Mouse (Mus musculus): ENCODE data around the gene Slc6a6. TPM values are rescaled to one million over a fixed set of nuclear protein-coding genes. Genes with fewer than 3 reads are reported as not detected.

Gene Slc6a6
- total RNA-seq (2021): 598 and 906 TPM in 2 replicates
- long read RNA-seq, full-length matches to known transcripts: 97 of 181 reads
- long read RNA-seq, partial matches to known transcripts: 19 of 181 reads
- long read RNA-seq, other reads (novel, unspliced or antisense): 65 of 181 reads

DNA sequence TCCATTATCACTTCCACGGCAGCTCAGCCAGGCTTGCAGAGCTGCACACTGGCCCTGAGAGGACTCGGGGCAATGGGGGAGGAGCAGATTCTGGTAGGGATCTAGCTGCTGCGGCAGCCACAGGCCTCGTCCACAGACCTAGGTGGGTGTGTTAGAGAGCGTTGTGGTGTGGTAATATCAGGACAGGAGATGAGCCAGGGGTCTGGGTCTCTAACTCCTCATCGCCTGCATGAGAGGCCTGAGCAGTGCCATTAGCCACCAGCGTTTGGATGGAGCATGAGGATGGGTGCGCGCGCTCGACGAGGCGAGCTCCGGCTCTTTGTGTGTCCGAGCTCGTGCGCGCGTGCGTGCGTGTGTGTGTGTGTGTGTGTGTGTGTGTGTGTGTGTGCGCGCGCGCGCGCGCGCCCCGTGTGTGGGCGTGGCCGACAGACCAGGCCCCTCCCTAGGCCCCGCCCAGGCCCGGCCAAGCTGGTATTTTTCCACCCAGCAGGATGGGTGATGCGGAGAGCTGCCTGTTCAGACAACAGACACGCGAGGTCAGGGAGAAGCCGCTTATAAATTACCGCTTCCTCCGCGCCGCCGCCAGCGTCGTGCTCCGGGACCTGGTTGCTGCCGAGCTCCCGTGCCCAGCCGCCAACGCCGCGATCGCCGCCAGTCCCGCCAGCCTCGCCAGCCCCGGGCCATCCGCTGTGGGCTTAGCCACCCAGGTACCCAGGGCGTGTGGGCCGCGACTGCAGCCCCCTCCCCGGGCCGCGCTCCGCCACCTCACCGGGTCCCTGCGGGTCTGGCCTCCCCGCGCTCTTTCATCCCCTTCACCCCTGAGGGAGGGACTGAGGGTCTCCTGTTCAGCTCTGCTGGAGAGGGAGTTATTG, at the start of gene Slc6a6:
Slc6a6 (plus strand) TSS at position 452 of the 872 bp plus-strand sequence.
- DNase-seq: peak; percentile 96

DNA sequence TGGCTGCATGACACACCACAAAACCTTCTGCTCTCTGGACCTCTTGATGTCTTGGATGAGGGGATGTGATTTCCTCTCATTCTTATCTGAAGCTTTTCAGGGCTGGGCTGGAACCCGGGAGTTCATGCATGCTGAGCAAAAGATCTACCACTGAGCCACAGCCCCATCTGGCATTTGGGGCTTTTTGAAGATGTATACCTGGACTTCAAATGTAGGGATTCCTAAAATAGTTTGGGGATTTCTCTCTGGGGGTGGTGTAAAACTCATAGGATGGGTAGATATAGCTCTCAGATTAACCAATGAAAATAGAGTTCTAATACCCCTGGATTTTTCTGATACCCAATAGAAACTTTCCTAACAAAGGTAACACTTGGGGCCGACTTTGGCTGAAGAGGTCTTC, 49.4 kb upstream of the Slc6a6 start:
- DNase-seq: no peak

DNA sequence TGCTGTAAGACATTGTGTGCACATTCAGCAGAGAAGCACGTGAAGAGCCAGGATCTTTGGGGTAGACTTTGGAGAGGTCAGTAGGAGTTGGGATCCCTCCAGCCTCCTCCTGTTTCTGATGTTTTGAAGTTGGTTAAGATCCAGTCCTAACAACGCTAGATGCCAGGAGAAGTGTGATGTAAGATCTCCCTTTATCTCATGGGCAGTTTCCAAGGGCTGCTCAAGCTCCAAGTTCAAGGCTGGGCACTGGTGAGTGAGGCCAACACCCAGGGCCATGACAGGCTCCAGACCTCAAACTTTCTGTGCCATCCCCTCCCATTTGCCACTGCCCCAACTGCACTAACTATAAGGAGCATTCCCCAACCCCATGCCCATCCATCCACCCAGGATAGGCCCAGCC, 49.0 kb upstream of the Slc6a6 start:
- no peak for DNase-seq

DNA sequence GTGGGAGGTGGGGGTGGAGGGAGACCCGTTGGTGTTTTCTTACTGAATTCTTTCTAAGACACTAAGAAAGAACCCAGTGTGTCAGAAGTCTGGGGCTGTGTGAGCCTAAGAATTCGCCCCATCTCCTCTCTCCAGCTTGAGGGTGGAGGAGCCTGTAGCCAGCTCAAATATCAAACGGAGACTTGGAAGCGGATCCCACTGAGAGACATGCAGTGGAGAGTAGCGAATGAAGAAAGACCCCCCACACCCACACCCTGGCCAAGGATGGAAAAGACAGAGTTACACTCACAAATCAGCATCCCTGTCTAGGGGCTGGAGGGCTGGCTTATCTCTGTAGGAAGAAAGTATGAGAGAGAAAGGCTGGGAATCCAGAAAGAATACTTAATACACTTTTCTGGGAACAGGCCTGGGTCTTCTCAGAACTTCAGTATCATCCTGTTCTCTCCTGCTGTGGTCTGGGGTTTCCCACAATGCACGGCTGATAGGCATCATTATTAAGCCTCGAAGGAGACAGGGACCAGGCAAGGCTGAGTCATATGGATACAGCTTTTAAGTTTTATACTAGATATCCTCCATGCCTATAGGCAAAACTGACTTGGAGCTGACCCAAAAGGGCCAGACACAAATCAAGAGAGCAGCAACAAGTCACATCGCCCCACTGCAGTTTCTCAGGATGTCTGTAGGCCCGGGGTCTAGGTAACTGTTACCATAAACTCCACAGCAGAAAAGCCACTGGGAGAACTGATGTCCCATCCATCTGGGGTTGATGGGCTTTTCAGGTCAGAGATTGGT, 45.5 kb upstream of the Slc6a6 start:
- DNase-seq: no peak

DNA sequence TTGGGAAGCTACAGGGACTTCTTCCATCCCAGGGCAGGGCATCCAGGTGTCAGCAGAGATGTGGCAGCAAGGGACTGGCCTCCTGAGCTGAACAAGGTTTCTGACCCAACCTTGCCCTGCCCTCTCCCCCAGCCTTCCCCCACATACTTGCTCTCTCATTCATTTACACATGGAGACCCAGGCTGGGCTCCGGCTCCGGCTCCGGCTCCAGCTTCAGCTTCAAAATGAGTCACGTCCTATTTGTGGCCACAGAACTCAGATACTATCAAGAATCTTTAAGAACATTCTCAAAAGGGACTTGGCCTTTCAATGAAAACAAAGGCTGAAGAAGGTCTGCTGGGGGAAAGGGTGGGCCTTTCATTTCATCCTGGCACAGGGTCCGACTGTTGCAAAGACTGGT, 40.8 kb upstream of the Slc6a6 start:
- no peak for DNase-seq

DNA sequence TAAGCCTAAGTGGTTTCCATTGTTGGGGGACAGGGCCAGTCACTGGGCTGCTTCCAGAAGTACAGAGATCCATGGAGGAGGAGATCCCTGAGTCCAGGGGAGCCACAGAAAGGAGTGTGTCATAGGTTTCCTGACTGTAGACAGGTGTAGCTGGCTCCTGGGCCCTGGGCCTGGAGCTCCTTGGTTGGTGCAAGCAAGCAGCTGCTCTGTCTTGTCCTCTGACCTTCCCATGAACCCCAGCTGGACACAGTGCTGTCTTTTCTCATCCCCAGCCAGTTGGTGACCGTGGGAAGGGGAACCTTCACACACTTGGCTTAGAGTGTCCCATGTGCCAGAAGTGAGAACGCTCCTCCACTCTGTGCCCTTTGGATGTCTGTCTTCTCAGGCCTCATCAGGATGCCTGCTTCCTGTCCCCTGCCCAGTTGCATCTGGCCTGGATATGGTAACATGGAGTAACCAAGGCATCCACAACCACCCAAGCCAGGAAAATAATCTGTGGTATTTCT, 40.4 kb upstream of the Slc6a6 start:
- no peak for DNase-seq

DNA sequence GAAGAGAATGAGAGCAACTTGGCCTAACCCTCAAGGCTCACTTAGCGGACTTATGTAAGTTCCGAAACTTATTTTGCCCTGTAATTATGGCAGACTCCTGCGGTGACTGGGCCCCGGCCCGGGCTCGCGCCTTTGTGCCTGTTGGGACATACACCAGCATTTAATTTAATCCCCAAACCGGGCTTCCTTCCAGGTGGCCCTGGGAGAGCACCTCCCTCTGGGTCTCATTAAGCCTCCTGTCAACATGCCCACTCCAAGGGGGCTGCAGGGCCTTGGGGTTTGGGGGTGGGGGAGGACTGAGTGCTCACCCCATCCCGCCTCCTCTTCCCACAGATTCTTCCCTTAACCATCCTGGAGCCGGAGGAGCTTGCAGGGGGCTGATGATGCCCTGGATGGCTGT, 37.8 kb upstream of the Slc6a6 start:
- DNase-seq: no peak

DNA sequence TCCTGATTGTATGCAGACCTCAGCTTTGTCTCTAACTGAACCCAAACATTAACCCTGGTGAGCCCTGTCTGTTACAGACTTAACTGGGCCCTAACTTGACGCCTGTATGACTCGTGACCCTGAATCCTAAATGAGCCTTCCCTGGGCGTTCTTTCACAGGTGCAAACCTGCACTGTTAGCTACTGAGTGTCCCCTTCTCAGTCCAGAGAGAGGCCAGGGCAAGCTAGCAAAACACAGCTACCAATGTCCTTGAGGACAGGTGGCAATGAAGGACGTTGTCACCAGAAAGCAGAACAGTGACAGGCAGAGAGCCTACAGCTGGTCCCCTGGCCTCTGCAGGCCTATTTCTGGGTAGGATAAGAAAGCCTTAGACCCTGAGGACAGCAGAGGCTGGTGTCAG, 37.0 kb upstream of the Slc6a6 start:
- DNase-seq: no peak

DNA sequence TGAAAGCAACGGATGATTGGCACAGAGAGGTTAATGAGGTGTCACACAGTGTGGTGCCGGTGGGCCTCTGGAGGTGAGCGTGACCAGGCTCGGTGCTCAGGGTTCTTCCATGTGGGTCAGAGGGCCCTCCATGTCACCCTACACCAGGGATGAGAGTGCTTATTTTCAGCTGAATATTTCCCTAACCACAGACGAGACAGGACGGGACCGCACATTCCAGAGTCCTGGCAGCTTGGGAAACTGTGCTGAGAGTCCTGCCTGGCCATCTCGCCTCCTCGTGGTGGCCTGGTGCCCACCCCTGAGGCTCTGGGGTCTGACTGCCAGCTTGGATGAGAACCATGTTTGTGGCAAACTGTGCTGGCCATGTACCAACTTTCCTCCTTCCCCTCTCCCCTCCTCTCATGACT, 36.5 kb upstream of the Slc6a6 start:
- DNase-seq: no peak

DNA sequence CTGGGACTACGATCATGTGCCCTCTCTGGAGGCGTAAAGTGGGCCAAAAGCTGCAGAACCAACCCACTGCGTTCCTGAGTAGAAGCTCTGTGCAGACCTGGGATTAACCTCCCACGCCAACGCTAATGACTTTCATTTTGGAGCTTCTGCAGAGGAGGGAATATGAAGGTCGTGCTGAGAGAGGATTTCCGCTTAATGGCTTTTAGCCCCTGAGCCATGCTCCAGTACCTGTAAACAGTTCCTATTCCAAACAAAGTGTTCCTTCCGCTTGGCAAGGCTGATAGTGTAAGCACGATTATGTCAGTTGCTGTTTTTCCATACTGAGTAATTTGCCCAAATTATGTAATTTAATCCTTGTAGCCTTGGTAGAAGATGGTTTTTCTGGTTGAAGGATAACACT, 33.6 kb upstream of the Slc6a6 start:
- no peak for DNase-seq

DNA sequence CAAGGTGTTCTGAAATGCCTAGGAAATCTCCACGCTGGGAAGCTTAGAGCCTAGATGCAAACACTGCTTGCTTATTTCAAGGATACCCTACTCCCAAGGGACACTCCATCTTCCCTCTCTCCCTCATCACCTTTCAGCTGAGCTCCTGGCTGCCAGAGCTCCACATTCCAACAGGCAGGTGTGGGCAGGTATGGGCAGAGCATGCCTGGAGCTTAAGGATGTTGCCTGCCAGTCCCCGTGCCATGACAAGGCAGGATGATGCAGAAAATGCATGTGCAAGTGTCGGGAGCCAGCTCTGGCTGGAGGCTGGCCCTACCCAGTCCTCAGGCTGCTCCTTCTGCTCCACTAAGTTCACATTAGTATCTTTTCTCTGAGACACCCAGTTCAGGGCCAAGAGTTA, 31.6 kb upstream of the Slc6a6 start:
- no peak for DNase-seq

DNA sequence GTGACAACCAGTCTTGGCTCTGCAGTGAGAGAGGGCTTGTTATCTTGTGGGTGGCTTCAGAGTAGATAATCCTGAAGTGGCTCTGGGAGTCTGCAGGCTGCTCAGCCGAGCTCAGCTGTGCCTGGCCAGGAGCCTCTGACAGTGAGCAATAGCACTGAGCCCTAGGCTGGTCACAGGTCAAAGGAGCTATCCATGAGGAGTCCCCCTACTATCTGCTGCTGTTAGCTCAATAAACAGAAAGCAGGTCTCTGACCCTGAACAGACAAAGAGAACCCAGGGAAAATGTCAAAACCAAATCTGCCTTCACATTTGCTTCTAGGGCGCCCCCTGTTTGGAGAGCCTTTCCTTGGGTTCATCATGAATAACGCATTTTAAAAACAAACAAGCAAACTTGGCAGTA, 28.6 kb upstream of the Slc6a6 start:
- DNase-seq: no peak

DNA sequence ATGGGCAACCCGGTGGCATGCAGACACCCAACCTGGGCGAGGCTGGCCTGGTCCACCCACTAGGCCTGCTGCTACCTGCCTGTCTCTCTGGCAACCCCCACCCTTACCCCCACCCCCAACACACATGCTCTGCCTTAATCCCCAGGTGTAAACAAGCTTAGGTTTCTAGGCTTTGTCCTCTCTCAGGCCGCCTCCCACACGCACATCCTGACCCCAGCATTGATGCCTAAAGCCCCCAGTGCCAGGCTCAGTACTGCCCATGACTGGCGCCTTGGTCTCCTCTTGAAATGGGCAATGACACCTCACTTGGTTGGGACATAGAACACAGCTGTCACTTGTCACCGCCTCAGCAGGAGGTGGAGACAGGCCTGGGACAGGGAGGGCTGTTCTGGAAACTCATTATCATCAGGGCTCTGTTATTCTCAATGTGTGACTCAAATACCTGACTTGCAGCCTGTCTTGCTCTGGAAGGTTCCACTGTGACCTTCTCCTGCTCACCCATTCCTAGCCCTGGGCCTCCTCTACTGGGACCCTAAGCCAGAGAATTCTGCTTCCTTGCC, 27.9 kb upstream of the Slc6a6 start:
- no peak for DNase-seq

DNA sequence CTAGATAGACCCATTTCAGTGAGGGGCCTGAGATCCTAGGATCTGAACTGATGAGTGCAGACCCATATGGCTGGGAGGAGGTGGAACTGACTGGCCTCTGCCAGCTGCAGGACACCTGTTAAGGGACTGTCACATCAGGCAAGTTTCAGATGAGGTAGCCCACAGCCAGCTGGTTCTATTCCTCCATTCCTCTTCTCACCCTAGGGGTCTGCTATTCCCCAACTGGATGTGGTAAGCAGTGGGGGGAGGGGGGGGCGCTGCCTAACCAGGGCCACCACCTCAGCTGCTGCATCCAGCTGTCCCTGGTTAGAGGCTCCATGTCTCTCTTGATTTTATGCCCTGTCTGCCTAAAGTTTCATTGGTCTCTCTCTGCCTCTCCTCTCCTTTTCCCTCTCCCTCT, 25.6 kb upstream of the Slc6a6 start:
- no peak for DNase-seq

DNA sequence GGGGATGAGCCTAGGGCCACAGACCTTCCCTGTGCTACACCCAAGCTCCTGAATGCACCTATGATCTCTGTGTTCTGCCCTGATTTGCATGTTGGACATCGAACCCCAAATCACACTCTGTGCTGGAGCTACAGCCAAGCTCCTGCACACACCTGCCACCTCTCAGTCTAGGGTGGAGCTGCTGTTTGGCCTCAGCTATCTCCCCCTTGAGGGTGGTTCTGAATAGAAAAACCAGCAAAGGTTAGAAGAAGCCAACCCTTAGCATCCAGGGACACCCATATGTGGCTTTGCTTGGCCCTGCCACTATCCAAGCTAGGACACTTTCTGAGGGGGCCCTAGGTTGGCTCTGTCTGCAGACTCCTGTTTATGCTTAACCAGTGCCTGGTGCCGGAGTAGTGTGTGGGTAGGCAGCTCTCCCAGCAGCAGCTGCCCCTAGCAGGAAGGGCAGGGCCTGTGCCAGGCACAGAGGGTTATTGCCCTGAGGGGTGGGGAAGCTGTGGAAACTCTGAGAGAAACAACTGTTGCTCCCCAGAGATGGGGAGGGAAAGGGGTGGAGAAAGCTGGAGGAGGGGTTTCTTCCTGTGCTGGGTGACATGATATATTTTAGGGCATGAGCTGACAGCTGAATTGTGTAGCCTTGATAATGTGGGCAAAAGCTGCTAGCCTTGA, 23.9 kb upstream of the Slc6a6 start:
- peak; percentile 49 for DNase-seq

DNA sequence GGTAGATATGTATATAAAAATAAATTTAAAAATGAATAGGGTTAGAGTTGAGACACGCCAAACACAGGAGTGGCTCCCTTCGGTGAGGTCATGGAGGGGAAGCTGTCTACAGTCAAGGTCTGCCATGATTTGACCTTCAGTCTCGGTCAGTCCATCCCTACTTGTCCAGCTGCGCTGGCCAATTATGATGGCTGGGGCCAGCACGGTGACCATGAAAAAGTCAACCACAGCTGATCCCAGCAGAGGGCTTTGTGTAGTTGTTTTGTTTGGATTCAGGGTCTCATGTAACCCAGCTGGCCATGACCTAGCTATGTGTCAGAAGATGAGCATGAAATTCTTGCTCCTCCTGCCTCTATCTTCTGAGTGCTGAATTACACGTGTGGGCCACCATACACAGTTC, 21.6 kb upstream of the Slc6a6 start:
- peak; percentile 42 for DNase-seq

DNA sequence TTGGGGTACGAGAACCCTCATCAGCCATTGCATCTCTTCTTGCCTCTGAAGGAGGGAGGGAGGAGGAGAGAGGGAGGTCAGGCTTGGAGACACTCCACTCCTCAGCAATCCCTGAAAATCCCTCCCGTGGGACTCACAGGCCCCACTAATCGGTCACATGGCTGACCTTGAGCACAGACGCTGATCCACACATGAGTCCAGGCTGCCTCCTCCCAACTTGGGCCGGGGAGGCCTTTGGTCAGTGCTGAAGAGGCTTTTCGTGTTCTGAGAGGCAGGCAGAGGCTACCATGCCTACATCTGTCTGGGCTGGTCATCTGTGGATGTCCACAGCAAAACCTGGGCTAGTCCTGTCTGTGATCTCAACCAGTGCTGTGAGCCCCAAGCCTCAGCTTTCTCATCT, 20.2 kb upstream of the Slc6a6 start:
- DNase-seq: no peak

DNA sequence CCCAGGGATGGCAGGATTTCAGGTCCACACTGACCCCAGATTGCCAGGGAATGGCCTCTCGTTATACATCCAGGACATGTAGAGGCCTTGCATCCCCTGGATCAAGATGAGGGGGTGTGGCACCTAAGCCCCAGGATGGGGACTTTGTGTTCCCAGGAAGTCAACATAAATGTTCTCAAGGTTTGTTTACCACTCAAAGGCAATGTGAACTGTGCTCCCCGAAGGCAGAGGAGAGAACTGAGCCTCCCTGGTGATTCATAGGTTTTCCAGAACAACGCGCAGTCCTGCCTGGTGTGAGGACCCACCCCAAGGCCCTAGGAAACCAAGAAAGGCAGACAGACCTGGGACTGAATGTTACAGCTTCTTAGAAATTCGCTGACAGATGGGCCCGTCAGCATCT, 18.6 kb upstream of the Slc6a6 start:
- DNase-seq: no peak

DNA sequence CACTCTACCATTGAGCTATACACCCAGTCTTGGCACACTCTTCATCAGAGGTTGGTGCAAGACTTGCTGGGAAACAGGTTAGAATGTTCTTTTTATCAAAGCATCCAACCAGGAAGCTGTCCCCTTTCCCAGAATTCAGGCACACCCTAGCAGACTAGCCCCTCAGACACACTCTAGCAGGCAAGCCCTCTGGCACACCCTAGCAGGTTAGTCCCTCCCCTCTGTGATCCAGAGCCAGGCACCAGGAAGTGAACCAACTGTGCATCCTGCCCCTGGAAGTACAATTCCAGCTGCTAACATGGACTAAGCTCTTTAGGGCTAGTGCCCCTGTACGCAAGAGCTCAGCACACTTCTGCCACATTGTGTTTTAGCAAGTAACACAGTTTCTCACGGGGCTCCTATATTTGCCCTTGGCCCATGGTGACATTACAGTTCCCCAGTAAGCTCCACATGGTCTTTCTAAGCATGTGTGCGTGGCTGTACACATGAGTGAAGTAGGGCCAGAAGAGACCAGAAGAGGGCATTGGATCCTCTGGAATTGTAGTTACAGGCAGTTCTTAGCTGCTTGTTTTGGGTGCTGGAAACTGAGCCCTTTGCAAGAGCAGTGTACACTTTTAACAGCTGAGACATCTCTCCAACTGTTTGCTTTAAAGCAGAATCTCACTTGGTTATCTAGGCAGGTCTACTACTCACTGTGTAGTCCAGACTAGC, 17.7 kb upstream of the Slc6a6 start:
- no peak for DNase-seq

DNA sequence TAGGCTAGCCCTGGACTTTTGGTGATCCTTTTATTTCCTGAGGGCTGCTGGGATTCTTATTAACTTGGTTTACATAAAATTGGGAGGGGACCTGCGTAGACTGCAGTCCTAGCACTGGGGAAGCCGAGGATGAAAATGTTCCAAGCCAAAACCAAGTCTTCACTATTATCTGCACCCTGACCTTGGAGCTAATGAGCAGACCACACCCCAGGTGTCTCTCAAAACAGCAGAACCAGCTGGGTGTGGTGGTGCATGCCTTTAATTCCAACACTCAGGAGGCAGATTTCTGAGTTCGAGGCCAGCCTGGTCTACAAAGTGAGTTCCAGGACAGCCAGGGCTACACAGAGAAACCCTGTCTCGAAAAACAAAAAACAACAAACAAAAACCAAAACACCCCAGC, 16.7 kb upstream of the Slc6a6 start:
- no peak for DNase-seq

DNA sequence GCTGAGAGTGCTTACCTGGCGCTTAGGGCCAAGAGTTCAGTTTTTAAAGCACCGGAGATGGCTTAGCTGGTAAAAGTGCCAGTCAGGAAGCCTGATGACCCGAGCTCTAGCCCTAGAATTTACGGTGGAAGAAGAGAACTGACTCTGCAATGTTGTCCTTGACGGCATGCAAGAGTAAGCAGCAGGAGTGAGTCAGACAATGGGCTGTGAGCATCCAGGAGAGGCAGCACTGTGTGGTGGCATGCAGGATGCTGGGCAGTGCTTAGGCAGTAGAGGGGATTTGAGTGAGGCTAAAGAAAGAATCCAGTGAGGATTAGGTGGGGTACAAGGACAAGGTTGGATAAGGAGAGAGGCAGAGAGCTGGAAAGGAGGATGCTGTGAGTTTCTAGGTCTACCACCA, 15.6 kb upstream of the Slc6a6 start:
- no peak for DNase-seq

DNA sequence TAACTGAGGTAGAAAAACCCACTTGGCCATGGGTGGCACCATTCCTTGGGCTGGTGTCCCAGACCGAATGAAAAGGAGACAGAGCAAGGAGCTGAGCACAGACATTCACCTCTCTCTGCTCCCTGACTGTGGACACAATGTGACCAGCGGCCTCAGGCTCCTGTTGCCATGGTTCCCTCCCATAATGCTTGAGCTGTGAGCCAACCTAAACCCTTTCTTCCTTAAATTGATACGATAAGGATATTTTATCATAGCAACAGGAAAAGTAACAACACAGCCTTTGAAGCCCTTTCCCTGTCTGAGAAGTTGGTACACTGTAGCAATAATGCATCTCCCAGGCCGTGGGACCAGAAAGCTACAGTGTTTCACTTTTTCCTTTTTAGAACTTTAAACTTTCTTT, 14.6 kb upstream of the Slc6a6 start:
- DNase-seq: no peak

All from adrenal gland, postnatal 25 days (tissue).